Mouse (Mus musculus): ENCODE data around the gene Neu2.

DNA sequence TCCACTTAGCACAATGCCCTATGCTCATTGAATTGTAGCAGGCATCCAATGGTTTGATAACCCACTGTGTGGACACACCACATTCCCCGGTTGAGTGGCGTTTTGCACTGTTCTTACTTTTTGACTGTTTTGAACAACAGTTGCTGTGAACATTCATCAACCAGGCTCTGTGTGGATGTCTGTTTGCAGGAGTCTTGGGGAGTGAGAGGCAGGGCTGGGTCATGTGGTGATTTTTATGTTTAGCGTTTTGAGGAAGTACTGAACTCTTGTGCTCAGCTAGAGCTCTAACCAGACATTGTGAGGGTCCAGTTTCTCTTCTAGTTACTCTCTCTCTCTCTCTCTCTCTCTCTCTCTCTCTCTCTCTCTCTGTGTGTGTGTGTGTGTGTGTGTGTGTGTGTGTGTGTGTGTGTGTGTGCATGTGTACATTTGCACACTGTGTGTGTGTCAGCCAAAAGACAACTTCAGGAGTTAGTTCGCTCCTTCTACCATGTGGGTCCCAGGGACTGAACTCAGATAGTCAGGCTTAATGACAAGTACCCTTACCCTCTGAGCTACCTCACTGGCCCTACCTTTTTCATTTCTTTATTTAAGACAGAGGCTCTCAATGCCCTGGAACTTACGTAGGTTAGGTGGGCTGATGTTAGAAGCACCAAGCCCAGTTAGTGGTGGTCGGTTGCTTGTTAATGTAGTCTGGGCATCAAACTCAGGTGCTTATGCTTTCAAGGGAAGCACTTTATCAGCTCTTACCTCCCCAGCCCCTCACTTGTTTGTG is 115.8 kb downstream of the Neu2 start:
- no peak for TF ChIP-seq POLR2A (IDR thresholded peaks at IDR 0.05; ENCODE audit: low read depth, low read length)
- no peak for TF ChIP-seq CTCF (IDR thresholded peaks at IDR 0.05; ENCODE audit: extremely low read depth, insufficient read depth, insufficient read length, insufficient replicate concordance)
